Mouse (Mus musculus) embryonic facial prominence, embryonic 14.5 days (tissue): ENCODE measurements around the gene Sag. TPM values are rescaled to one million over a fixed set of nuclear protein-coding genes. Genes with fewer than 3 reads are reported as not detected.

ENCODE experiments used
- ATAC-seq: fragments of 200-750 bp; cut with Nextera tagmentation; 2 replicates; pipeline ENCODE4 v1.8.0; 2017; ENCODE audit warnings: low read depth, moderate number of reproducible peaks, moderate TSS enrichment
- DNase-seq: peaks from one replicate; pipeline ENCODE4 v3.0.0-alpha.2; 2015; ENCODE audit warnings: low spot score
- H3K27ac ChIP-seq: fragments of 300-500 bp; sonication (generic); replicated peaks from 2 replicates; pipeline ENCODE4 v1.5.1; 2014; ENCODE audit warnings: low read depth, mild to moderate bottlenecking, low read length, moderate library complexity
- H3K27me3 ChIP-seq: fragments of 300-500 bp; sonication (generic); replicated peaks from 2 replicates; pipeline ENCODE4 v1.6.1; 2014; ENCODE audit warnings: low read length; ENCODE audit not compliant: control insufficient read depth, insufficient read depth
- H3K36me3 ChIP-seq: fragments of 300-500 bp; sonication (generic); 2 replicates; pipeline ENCODE4 v1.6.1; 2014; ENCODE audit warnings: low read length, mixed read lengths; ENCODE audit not compliant: control insufficient read depth, insufficient read depth
- H3K4me1 ChIP-seq: fragments of 300-500 bp; sonication (generic); 2 replicates; pipeline ENCODE4 v1.6.1; 2014; ENCODE audit warnings: antibody characterized with exemption, low read length; ENCODE audit not compliant: control insufficient read depth, insufficient read depth
- H3K4me2 ChIP-seq: fragments of 300-500 bp; sonication (generic); 2 replicates; pipeline ENCODE4 v1.6.1; 2014; ENCODE audit warnings: low read depth, mild to moderate bottlenecking, low read length, moderate library complexity, mixed read lengths
- H3K4me3 ChIP-seq: fragments of 300-500 bp; sonication (generic); 2 replicates; pipeline ENCODE4 v1.5.1; 2014; ENCODE audit warnings: low read depth, mild to moderate bottlenecking, low read length
- H3K9ac ChIP-seq: fragments of 300-500 bp; sonication (generic); 2 replicates; pipeline ENCODE4 v1.6.1; 2014; ENCODE audit warnings: low read depth, mild to moderate bottlenecking, low read length, moderate library complexity, mixed read lengths
- H3K9me3 ChIP-seq: fragments of 300-500 bp; sonication (generic); 2 replicates; pipeline ENCODE4 v1.6.1; 2016; ENCODE audit warnings: low read length; ENCODE audit not compliant: control insufficient read depth
- WGBS: fragments of 180-500 bp; shearing (Covaris S2); extraction: QIAGEN DNeasy Blood & Tissue Kit; methylation state at CpG from one replicate; pipeline ENCODE4 v1.1.7; 2014; 5-methylcytosine and 5-hydroxymethylcytosine counted together
- polyA plus RNA-seq: library from polyadenylated mRNA; unstranded; fragments of >200 nt; fragmentation: Nextera tagmentation; extraction: Ambion mirVana; gene quantifications from 2 replicates; pipeline ENCODE4 v1.2.1, GENCODE M21; 2014

Gene Sag
- polyA plus RNA-seq, 1 experiment from 2014 or later: 2.1 TPM

DNA sequence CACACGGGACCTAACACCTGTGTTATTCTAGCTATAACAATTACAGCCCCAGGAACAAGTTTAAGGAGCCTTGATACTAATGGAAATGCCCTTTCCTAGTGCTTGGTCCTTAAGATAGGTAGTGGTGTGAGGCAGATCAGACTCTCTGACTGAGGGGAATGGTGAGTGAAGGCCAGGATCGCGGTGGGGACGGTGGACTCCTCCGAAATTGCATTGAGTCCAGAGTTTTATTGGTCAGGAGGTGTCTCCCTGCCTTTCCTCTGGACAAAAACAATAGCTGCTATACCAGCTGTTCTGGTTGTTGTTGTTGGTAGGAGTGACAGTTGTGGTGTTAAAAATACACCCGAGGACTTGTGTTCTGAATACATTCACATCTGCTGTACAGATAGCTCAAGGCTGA is 50.9 kb downstream of the Sag start:
- WGBS: 24% methylated on average over 6 of the region's 6 CpGs
- H3K4me2 ChIP-seq: peak overlapping the region; percentile 78
- H3K4me1 ChIP-seq: peaks cover 17% of the 10 kb centered on the region; the same call in 1 of the 2 replicates
- ATAC-seq (no peak), DNase-seq (no peak)
- peak overlapping the region; percentile 87 for H3K9ac ChIP-seq
- H3K27me3 ChIP-seq: no peaks in the 10 kb centered on the region
- no peaks in the 10 kb centered on the region for H3K9me3 ChIP-seq
- H3K4me3 ChIP-seq: peak overlapping the region; percentile 82
- H3K27ac ChIP-seq: no peak overlapping the region
- H3K36me3 ChIP-seq: no peaks in the 10 kb centered on the region

DNA sequence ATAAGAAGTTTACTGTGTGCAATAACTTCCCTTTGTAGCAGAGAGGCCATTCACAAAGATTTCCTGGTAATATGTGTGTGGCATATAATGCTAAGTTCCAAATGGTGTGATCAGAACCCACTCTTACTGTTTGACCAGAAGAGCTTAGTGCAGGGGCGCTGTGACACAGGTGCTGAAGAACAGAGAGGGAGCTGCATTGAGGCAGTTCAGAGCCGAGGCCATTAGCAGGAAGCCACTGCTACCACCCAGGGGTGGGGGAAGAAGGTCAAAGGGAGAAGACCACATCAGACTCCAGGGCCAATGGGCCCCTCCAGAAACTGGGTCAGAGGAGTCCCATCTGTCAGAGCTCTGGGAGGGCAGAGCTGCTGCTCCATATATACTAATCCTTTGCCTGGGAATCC is 51.4 kb downstream of the Sag start:
- no peak overlapping the region for H3K9ac ChIP-seq
- no peaks in the 10 kb centered on the region for H3K36me3 ChIP-seq
- no peaks in the 10 kb centered on the region for H3K9me3 ChIP-seq
- H3K27ac ChIP-seq: no peak overlapping the region
- no peaks in the 10 kb centered on the region for H3K27me3 ChIP-seq
- WGBS: 36% methylated on average over 2 of the region's 2 CpGs
- H3K4me1 ChIP-seq: peaks cover 17% of the 10 kb centered on the region; the same call in 1 of the 2 replicates
- ATAC-seq (no peak), DNase-seq (no peak)
- H3K4me3 ChIP-seq: peak overlapping the region; percentile 82
- H3K4me2 ChIP-seq: peak overlapping the region; percentile 78

DNA sequence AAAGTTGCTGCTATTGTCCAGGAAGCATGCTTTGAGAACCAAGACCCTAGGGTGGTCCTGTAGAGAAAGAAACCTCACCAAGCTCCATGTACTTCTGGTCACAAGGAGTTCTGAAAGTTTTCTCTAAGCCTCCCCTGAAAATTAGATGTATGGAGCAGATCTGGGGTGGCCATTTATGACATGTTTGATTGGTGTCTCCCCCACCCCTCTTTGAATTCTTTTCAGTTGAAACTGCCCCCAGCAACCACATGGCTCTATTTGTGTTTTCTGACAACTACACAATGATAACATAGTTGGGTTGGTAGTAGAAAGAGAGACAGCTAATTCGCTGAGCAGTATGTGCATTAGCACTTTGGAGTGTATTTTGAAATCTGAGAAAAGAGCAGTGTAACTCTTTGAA is 52.0 kb downstream of the Sag start:
- Histone ChIP-seq H3K27me3 (no peaks in the 10 kb centered on the region), H3K4me3 (no peak overlapping the region)

DNA sequence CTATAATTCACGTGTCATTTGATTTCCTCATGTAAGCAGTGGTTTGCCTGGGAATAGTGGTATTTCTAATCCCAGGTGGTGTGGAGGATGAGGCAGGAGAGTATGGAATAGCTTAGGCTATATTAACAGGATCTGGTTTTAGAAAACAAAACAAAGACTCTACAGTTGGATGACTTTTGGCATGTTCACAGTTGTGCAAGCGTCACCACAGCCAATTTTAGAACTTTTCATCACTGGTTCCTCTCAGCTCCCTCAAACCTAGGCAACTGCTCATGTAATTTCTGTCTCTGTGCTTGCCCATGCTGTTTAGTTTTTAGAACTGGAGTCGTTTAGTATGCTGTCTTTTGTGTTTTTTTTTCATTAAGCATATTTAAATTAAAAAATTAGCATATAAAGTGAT is 53.3 kb downstream of the Sag start:
- ATAC-seq (no peak), DNase-seq (no peak)
- H3K27me3 ChIP-seq: no peaks in the 10 kb centered on the region
- H3K4me3 ChIP-seq: no peak overlapping the region
- no peak overlapping the region for H3K9ac ChIP-seq
- peaks cover 17% of the 10 kb centered on the region; the same call in 1 of the 2 replicates for H3K4me1 ChIP-seq
- no peak overlapping the region for H3K4me2 ChIP-seq
- no peaks in the 10 kb centered on the region for H3K36me3 ChIP-seq
- H3K9me3 ChIP-seq: no peaks in the 10 kb centered on the region
- WGBS: 64% methylated on average over 3 of the region's 3 CpGs
- H3K27ac ChIP-seq: no peak overlapping the region

More for the DNA sequence above, 52.0 kb downstream of the Sag start:
- whole genome bisulfite sequencing: 77% methylated on average over 1 of the region's 1 CpGs
- H3K9ac ChIP-seq: no peak overlapping the region
- DNase-seq (no peak), ATAC-seq (no peak)
- H3K9me3 ChIP-seq: no peaks in the 10 kb centered on the region
- peaks cover 17% of the 10 kb centered on the region; the same call in 1 of the 2 replicates for H3K4me1 ChIP-seq
- H3K4me2 ChIP-seq: 0 out of 2 replicates have a peak overlapping the region, but pooled peaks have one; percentile 8
- H3K36me3 ChIP-seq: no peaks in the 10 kb centered on the region
- H3K27ac ChIP-seq: no peak overlapping the region

DNA sequence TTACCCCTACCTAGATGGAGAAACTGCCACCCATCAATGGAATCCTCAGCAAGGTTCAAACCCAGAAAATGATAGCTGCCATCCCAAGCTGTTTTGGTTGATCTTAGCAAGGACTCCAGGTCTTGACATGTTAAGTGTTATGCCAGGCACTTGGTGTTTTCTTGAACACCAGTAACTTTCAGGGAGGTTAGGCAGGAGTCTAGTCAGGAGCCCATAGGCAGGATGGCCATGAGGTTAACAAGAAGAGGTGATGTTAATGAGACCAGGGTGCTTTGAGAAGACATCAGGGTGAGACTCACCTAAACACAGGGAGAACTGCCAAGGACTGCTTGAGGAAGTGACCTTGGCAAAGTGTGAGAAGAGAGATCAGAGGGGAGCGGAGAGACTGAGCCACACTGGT is 54.6 kb downstream of the Sag start:
- Histone ChIP-seq H3K36me3 (no peaks in the 10 kb centered on the region), H3K9ac (no peak overlapping the region), H3K9me3 (no peaks in the 10 kb centered on the region), H3K4me3 (no peak overlapping the region), H3K4me1 (peaks cover 17% of the 10 kb centered on the region; the same call in 1 of the 2 replicates), H3K27ac (no peak overlapping the region), H3K4me2 (no peak overlapping the region), H3K27me3 (no peaks in the 10 kb centered on the region)
- ATAC-seq (no peak), DNase-seq (no peak)
- WGBS: 96% methylated on average over 1 of the region's 1 CpGs

DNA sequence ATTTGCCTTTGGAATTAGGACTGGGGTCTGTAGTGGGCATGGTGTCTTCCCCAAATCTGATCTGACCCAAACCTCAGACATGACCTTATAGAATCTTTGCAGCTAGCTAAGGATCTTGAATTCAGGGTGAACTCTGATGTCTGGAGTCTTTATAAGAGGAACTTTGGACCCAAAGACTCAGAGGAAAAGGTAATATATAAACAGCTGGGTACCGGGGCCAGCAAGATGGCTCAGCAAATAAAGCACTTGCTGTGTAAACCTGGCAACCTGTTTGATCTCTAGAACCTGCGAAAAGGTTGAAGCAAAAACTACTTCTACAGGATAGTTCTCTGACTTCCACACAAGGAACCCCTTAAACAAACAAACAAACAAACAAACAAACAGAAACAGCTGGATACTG is 55.0 kb downstream of the Sag start:
- no peaks in the 10 kb centered on the region for H3K27me3 ChIP-seq
- ATAC-seq (no peak), DNase-seq (no peak)
- H3K4me1 ChIP-seq: peaks cover 17% of the 10 kb centered on the region; the same call in 1 of the 2 replicates
- no peak overlapping the region for H3K4me3 ChIP-seq
- WGBS: 95% methylated on average over 2 of the region's 2 CpGs
- H3K4me2 ChIP-seq: no peak overlapping the region
- no peaks in the 10 kb centered on the region for H3K36me3 ChIP-seq
- no peak overlapping the region for H3K27ac ChIP-seq
- no peak overlapping the region for H3K9ac ChIP-seq
- H3K9me3 ChIP-seq: no peaks in the 10 kb centered on the region

DNA sequence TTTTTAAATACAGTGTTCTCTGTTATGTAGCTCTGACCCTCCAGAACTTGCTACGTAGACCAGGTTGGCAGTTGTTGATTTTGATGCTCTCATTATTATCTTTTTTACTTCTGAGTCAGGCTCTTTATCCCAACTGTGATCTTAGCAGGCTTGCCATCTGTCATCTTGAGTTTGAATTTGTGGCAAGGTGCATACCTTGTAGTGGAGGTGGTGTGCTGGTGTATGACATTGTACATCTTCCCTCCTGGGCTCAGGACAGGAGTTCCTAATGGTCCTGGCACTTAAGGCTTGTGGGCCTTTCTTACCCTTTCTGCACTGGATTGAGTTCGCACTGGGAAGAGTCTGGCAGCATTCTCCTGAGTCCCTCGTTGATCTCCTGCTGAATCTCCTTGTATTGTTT is 60.1 kb downstream of the Sag start:
- Histone ChIP-seq H3K9me3 (no peaks in the 10 kb centered on the region), H3K4me3 (no peak overlapping the region), H3K4me1 (0 out of 2 replicates have a peak, but pooled peaks cover 5% of the 10 kb centered on the region), H3K36me3 (no peaks in the 10 kb centered on the region), H3K27ac (no peak overlapping the region), H3K4me2 (no peak overlapping the region), H3K9ac (no peak overlapping the region), H3K27me3 (no peaks in the 10 kb centered on the region)
- DNase-seq (no peak), ATAC-seq (no peak)
- WGBS: 68% methylated on average over 3 of the region's 3 CpGs

DNA sequence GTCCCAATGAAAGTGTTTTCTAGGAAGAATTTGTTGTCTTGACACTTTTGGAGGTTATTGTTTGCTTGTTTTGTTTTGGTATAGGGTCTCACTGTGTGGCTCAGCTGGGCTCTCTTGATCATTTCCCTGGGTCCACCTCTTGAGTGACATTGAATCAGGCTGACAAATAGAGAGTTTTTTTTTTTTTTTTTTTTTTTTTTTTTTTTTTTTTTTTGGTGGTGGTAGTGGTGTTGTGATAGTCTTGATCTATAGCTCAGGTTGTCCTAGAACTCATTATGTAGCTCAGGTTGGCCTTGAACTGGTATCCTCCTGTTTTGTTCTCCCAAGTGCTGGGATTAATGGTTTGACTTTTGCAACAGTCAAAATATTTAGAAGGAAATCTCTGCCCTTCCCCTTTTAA is 61.4 kb downstream of the Sag start:
- Histone ChIP-seq H3K27ac (no peak overlapping the region), H3K9ac (no peak overlapping the region), H3K27me3 (no peaks in the 10 kb centered on the region), H3K9me3 (no peaks in the 10 kb centered on the region), H3K4me2 (no peak overlapping the region), H3K4me3 (no peak overlapping the region), H3K4me1 (0 out of 2 replicates have a peak, but pooled peaks cover 5% of the 10 kb centered on the region), H3K36me3 (no peaks in the 10 kb centered on the region)
- DNase-seq (no peak), ATAC-seq (no peak)

DNA sequence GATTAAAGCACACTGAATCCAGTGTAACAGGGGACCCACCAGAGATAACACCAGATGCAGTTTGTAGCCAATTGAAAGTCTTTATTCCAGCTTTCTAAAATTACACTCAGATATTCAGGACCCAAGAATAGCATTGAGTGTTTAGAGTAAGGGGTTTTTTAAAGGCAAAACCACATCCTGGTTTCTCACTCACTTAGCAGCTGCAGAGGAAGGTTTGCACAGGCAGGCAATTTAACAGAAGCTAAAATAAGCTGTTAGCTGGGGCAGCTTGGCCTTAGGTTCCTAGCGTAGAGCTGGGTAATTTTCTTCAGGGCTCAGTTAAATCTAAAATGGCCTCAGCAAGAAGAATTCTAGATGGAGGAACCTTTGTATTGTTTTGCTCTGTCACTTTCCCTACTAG is 63.2 kb downstream of the Sag start:
- Histone ChIP-seq H3K27ac (no peak overlapping the region), H3K4me2 (no peak overlapping the region), H3K36me3 (no peaks in the 10 kb centered on the region), H3K9ac (no peak overlapping the region), H3K27me3 (no peaks in the 10 kb centered on the region), H3K9me3 (no peaks in the 10 kb centered on the region), H3K4me1 (peaks cover 14% of the 10 kb centered on the region; the same call in 1 of the 2 replicates), H3K4me3 (no peak overlapping the region)
- DNase-seq: peak; percentile 32
- WGBS: 55% methylated on average over 1 of the region's 1 CpGs
- ATAC-seq: no peak
